Mouse (Mus musculus): ENCODE data around the gene Golga2. TPM values are rescaled to one million over a fixed set of nuclear protein-coding genes. Genes with fewer than 3 reads are reported as not detected.

The Golga2 gene
- polyA plus RNA-seq, 1 experiment from 2014 or later, result 30.0 TPM

DNA sequence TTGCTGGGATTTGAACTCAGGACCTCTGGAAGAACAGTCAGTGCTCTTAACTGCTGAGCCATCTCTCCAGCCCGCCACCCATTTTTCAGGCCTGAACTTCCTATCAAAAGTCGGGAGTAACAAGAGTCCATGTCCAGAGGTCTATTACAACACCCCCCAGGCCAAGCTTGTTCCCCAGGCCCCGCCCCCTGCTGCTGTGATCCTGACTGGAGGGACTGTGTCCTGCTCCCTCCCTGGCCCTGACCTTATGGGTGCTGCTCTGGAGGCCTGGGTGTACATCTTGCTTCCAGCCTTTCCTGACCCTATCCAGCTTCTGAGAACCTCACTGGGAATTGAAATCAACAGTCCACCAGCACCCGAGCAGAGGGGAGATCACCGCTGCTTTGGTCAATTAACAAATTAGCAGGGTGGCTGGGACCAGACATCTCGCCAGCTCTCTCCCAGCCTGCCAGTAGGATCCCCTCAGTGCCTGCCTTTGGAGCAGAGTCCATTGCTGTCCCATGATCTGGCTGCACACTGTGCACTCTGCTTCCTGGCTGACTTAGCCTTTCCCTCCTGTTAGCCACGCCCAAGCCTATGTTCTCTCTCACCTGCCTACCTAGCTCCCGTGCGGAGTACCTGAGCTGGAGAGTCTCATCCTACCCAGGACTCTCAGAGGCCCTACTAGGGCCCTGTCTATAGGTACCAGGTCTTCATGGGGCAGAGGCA lies 34.6 kb downstream of the Golga2 start:
- H3K27me3 ChIP-seq, result peaks cover 20% of the 10 kb centered on the region
- no peak overlapping the region for H3K4me2 ChIP-seq
- peaks cover 26% of the 10 kb centered on the region; the same call in 1 of the 2 replicates for H3K36me3 ChIP-seq
- H3K4me1 ChIP-seq (replicated peaks), result peaks cover 50% of the 10 kb centered on the region
- no peak overlapping the region; the same call in 1 of the 2 replicates for H3K9ac ChIP-seq
- H3K4me3 ChIP-seq, result no peak overlapping the region
- no peak for ATAC-seq (ENCODE audit: low read depth)
- peak overlapping the region; percentile 83 for H3K27ac ChIP-seq (replicated peaks)
- 66% methylated on average over 9 of the region's 9 CpGs for WGBS
- no peaks in the 10 kb centered on the region for H3K9me3 ChIP-seq

DNA sequence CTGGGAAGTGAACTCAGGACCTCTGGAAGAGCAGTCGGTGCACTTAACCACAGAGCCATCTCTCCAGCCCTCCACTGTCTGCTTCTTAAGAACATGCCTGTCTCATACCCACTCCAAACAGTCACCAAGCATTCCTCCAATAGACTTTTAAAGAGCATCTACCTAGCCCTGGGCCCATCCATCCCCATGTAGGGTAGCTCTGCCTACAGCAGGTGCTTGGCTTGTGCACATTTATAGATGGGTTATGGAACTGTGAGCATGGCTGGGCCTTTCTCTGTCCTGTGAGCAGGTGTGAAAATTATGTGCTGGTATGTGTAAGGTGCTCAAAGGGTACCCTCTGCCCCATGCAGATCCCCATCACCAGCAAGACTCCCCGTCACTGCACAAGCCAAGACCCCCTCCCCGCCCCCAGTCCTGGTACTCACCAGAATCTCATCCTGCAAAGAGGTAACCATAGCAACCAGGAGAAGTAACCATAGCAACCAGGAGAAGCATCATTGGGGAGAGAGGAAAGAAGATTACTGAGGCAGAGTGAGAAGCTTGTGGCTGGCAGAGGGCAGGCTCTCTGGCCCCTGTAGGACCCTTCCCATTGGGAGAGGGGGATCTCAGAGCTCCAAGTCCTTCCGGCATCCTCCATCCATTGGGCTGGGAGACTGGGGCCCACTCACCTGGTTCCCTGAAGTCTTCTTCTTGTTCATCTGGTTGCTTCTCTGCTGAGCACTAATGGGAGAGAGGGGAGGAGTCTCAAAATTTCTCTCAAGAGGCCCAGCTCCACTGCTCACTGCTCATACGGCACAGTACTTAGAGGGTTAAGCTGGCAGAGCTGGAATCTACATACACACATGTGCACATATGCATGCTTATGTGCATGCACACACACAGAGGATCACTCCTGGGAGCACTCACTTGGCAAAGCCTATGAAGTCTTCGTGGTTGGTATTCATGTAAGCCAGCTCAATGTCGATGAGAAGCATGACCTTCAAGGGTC lies 35.9 kb downstream of the Golga2 start:
- peak overlapping the region; percentile 83 for H3K27ac ChIP-seq (replicated peaks)
- peak overlapping the region; percentile 39 for H3K4me2 ChIP-seq
- peaks cover 16% of the 10 kb centered on the region for H3K27me3 ChIP-seq
- H3K9ac ChIP-seq, result no peak overlapping the region
- peaks cover 37% of the 10 kb centered on the region for H3K4me1 ChIP-seq (replicated peaks)
- 53% methylated on average over 7 of the region's 7 CpGs for WGBS
- peaks cover 23% of the 10 kb centered on the region; the same call in 1 of the 2 replicates for H3K36me3 ChIP-seq
- H3K4me3 ChIP-seq, result no peak overlapping the region
- no peaks in the 10 kb centered on the region for H3K9me3 ChIP-seq
- peak; percentile 62 for ATAC-seq (ENCODE audit: low read depth)

DNA sequence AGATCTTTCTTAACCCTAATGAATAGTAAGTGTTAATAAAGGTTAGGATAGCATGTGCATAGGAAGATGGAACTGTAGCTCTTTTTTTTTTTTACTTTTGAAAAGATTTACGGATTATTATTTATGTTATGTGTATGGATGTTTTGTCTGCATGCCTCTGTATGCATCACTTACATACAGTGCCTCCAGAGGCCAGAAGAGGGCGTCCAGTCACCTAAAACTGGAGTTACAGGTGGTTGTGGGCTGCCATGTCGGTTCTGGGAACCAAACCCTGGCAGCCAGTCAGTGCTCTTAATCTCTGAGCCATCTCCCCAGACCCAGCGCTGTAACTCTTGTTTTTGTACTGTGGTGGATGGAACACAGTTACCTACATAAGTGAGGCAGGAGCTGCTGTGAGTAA lies 37.1 kb downstream of the Golga2 start:
- 52% methylated on average over 4 of the region's 4 CpGs for WGBS
- Histone ChIP-seq H3K36me3 (peaks cover 23% of the 10 kb centered on the region; the same call in 1 of the 2 replicates), H3K9ac (no peak overlapping the region), H3K4me1 (replicated peaks) (peaks cover 40% of the 10 kb centered on the region), H3K27me3 (peaks cover 10% of the 10 kb centered on the region), H3K4me2 (no peak overlapping the region), H3K27ac (replicated peaks) (no peak overlapping the region), H3K4me3 (no peak overlapping the region), H3K9me3 (no peaks in the 10 kb centered on the region)
- ATAC-seq (ENCODE audit: low read depth), result no peak

DNA sequence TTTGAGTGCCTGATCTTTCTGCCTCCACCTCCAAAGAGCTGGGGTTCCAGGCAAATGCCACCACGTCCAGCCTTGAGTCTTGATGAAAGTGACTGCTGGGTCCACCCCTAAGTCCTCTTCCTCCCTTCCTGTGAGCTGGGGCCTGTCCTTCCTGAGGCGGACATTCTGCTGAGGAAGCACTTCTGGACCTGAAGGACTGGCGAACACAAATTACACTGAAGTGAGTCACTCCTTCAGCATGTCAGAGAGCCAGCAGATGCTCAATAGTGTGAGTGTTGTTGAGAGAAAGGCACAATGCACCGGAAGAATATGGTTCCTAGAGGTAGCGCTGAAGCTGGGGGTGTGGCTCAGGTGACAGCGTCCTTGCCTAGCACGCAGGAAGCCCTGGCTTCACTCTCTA lies 38.2 kb downstream of the Golga2 start:
- Histone ChIP-seq H3K27me3 (peaks cover under 1% of the 10 kb centered on the region; the same call in 1 of the 2 replicates), H3K4me2 (no peak overlapping the region), H3K9me3 (no peaks in the 10 kb centered on the region), H3K36me3 (peaks cover 14% of the 10 kb centered on the region; the same call in 1 of the 2 replicates), H3K9ac (no peak overlapping the region), H3K4me1 (replicated peaks) (peaks cover 36% of the 10 kb centered on the region), H3K27ac (replicated peaks) (no peak overlapping the region), H3K4me3 (no peak overlapping the region)
- no peak for ATAC-seq (ENCODE audit: low read depth)
- WGBS, result 71% methylated on average over 7 of the region's 7 CpGs

DNA sequence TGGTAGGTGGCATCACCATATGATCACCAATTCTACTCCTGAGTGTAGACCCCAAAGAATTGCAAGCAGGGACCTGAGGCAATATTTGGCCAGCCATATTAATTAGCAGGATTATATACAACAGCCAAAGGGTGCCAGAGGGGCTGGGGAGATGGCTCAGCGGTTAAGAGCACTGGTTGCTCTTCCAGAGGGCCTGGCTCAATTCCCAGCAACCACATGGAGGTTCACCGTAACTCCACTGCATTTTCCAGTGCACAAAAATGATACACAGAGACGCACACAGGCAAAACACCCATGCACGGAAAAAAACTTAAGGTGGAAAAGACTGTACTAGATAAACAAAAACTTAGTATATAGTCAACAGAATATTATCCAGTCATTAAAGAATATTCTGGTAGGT lies 40.0 kb downstream of the Golga2 start:
- no peak overlapping the region for H3K27ac ChIP-seq (replicated peaks)
- no peaks in the 10 kb centered on the region for H3K9me3 ChIP-seq
- no peak for ATAC-seq (ENCODE audit: low read depth)
- no peak overlapping the region for H3K4me3 ChIP-seq
- 75% methylated on average over 4 of the region's 4 CpGs for WGBS
- no peak overlapping the region for H3K9ac ChIP-seq
- H3K4me1 ChIP-seq (replicated peaks), result peaks cover 30% of the 10 kb centered on the region
- no peaks in the 10 kb centered on the region for H3K27me3 ChIP-seq
- no peak overlapping the region for H3K4me2 ChIP-seq
- peaks cover 26% of the 10 kb centered on the region for H3K36me3 ChIP-seq

DNA sequence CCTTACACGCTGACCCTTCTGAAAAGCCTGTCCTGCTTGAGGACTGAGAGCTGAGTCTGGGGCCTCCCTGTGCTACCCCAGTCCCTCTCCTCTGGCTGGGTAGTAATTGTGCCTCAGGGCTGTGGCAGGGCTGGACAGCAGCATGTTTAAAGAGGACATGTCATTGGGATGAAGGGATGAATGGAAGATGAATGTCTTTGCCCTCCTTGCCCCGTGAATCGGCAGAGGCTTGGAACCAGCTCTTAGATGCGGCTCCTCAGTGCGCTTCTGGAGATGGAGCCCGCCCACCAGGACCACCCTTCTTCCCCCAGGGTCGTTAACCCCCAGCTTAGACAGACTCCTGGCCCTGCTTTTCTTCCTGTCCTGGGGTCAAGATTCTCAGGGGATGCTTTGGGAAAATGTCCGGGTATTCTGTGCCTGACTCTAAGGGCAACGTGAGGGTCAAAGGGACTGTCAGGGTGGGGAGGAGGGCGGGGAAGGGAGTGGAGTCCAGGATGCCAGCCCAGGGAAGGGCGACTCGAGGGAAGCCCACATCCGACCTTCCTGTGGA lies 41.8 kb downstream of the Golga2 start:
- 6% methylated on average over 13 of the region's 13 CpGs for WGBS
- Histone ChIP-seq H3K9me3 (no peaks in the 10 kb centered on the region), H3K4me1 (replicated peaks) (peaks cover 15% of the 10 kb centered on the region), H3K36me3 (peaks cover 37% of the 10 kb centered on the region), H3K9ac (no peak overlapping the region), H3K27ac (replicated peaks) (no peak overlapping the region), H3K4me3 (no peak overlapping the region), H3K27me3 (no peaks in the 10 kb centered on the region), H3K4me2 (no peak overlapping the region)
- peak; percentile 24; the same call in 1 of the 2 replicates for ATAC-seq (ENCODE audit: low read depth)

DNA sequence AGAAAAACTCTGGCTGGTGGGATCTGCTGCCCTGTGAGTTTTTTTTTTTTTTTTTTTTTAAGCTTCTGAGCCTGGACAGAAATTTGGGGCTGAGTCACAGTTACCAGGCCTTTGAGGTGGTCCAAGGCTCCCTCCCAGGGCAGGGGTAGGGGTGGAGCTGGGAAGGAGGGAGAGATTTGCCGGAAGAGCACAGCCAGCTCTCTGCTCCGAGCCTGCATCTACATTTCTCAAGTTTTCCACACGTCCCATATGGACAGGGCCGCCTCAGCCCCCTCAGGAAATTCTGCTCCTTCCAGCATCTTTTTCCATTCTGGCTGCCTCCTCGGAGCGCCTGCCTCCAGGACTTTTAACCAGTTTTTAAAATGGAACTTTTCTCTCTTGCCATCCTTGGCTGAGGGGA lies 42.3 kb downstream of the Golga2 start:
- Histone ChIP-seq H3K4me1 (replicated peaks) (peaks cover 15% of the 10 kb centered on the region), H3K4me2 (no peak overlapping the region), H3K9ac (no peak overlapping the region), H3K9me3 (no peaks in the 10 kb centered on the region), H3K27me3 (no peaks in the 10 kb centered on the region), H3K36me3 (peaks cover 40% of the 10 kb centered on the region), H3K27ac (replicated peaks) (no peak overlapping the region), H3K4me3 (no peak overlapping the region)
- ATAC-seq (ENCODE audit: low read depth), result no peak
- 37% methylated on average over 6 of the region's 6 CpGs for WGBS

DNA sequence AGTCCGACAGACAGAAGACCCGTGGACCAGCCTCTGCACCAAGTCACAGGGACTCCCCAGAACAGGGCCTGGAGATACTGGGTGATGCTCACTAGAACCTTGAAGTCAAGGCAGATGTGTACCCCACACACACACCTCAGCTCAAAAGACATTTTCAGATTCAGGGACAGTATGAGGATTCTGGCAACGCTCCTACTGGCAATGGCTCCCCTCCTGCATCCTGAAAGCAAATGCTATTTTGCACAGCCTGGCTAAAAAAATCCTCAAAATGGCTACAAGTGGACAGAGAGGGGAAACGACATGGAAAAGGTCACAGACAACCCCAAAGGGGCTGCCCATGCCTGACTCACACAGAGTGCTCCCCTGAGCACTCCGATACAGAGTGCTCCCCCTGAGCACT lies 45.0 kb downstream of the Golga2 start:
- Histone ChIP-seq H3K4me2 (no peak overlapping the region), H3K4me1 (replicated peaks) (peaks cover 15% of the 10 kb centered on the region), H3K9ac (no peak overlapping the region), H3K27ac (replicated peaks) (no peak overlapping the region), H3K27me3 (peaks cover 8% of the 10 kb centered on the region; the same call in 1 of the 2 replicates), H3K4me3 (no peak overlapping the region), H3K9me3 (no peaks in the 10 kb centered on the region), H3K36me3 (peaks cover 64% of the 10 kb centered on the region)
- 87% methylated on average over 5 of the region's 5 CpGs for WGBS
- no peak for ATAC-seq (ENCODE audit: low read depth)

DNA sequence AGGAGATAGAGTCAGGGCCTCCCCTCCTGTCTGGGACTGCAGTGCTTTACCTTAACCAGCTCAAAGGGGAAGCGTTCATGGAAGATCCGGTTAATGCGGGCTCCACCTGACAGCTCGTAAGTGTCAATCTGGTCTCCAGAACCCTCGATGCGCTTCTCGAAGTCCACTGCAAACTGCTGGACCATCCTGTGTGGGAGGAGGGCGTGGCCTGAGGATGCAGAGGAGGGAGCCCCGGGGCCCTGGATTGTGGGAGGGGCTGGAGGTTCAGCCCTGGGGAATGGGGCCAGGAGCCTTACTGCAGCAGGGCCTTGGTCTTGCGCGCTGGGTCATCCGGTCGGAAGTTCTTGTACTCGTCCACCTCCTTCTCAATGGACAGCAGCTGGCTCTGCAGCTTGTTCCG lies 48.7 kb downstream of the Golga2 start:
- 48% methylated on average over 15 of the region's 15 CpGs for WGBS
- H3K9ac ChIP-seq, result no peak overlapping the region
- no peak for ATAC-seq (ENCODE audit: low read depth)
- no peak overlapping the region for H3K4me3 ChIP-seq
- no peak overlapping the region for H3K27ac ChIP-seq (replicated peaks)
- H3K4me1 ChIP-seq (replicated peaks), result no peaks in the 10 kb centered on the region
- peaks cover 88% of the 10 kb centered on the region for H3K36me3 ChIP-seq
- peaks cover 8% of the 10 kb centered on the region; the same call in 1 of the 2 replicates for H3K27me3 ChIP-seq
- H3K4me2 ChIP-seq, result no peak overlapping the region
- H3K9me3 ChIP-seq, result no peaks in the 10 kb centered on the region

DNA sequence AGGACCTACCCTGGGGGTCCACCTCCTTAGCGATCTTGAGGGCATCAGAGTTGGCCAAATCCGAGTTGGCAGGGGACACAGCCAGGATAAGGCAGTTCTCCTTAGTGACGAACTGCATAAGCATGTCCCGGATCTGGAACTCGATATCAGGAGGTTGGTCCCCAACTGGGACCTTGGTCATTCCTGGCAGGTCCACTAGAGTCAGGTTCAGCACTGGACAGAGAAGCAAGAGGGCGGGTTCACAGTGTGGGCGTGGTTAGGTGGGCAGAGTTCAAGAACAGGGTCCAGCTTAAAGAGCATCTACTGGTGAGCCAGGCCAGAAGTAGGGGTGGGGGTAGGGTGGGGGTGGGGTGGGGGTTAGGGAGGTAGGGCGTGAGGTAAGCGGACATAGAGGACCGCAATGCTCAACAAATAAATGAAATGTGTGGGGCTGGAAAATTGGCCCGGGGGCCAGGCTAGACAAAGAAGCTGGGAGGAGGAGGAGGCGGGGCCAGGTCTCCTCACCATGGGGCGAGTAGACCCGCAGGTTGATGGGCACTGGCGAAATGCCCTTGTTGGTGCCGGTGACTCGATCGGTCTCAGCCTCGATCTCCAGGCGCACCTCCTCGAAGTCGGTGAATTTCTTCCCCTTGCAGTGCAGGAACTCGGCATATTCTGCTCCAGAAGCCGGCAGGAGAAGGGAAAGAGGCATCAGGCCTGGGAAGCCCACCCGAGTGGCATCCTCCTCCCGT lies 52.9 kb downstream of the Golga2 start:
- no peak overlapping the region for H3K27ac ChIP-seq (replicated peaks)
- peaks cover 54% of the 10 kb centered on the region for H3K36me3 ChIP-seq
- H3K9ac ChIP-seq, result no peak overlapping the region
- peaks cover 18% of the 10 kb centered on the region for H3K4me1 ChIP-seq (replicated peaks)
- peaks cover 8% of the 10 kb centered on the region; the same call in 1 of the 2 replicates for H3K27me3 ChIP-seq
- 37% methylated on average over 26 of the region's 26 CpGs for WGBS
- no peak for ATAC-seq (ENCODE audit: low read depth)
- no peak overlapping the region for H3K4me3 ChIP-seq
- H3K4me2 ChIP-seq, result no peak overlapping the region
- H3K9me3 ChIP-seq, result no peaks in the 10 kb centered on the region

DNA sequence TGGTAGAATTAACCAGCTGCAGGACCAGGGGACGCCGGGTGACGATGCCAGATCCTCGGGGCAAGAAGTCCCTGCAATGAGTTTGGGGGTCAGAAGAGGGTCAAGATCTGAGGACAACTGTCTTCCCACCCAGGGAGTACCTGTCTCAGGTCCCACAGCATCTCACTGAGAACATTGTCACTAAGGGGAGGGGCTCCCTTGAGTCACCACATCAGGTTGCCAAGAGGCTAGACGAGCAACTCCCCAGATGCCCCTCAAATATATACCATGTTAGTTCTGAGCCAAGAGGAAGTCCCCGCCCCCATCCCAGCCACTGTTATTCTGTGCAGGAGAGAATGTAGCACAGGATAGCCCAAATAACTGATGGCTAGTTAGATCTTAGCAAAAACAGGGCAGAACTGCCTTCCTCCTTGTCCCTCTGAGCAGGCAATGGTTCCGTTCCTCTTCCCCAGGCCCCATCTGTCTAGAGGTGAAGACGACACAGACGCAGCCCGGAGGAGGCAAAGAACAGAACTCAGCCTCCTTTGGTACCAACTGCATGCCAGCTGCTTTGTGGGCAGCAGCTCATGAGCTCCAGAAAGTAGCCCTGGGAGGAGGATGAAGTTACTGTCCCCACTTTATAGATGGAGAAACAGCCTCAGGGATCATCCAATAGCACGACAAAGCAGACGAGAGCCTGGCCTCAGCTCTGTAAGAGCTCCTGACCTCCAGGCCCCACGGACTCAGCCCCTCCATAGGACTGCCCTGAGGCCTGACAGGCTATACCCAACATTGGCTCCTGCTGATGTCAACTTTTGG lies 53.9 kb downstream of the Golga2 start:
- H3K9ac ChIP-seq, result no peak overlapping the region
- no peak overlapping the region for H3K27ac ChIP-seq (replicated peaks)
- no peak overlapping the region for H3K4me3 ChIP-seq
- peaks cover 3% of the 10 kb centered on the region; the same call in 1 of the 2 replicates for H3K27me3 ChIP-seq
- no peak for ATAC-seq (ENCODE audit: low read depth)
- H3K36me3 ChIP-seq, result peaks cover 45% of the 10 kb centered on the region
- peaks cover 18% of the 10 kb centered on the region for H3K4me1 ChIP-seq (replicated peaks)
- 81% methylated on average over 13 of the region's 13 CpGs for whole genome bisulfite sequencing
- H3K9me3 ChIP-seq, result no peaks in the 10 kb centered on the region
- no peak overlapping the region for H3K4me2 ChIP-seq
